Mouse (Mus musculus): ENCODE results near the gene Trpm3. TPM values are rescaled to one million over a fixed set of nuclear protein-coding genes. Genes with fewer than 3 reads are reported as not detected.
A peak's percentile ranks its signal among the peaks of the same experiment; 100 is the strongest.

Gene Trpm3
- polyA plus RNA-seq, 1 experiment from 2014 or later = 37.2 TPM

GRCm38 (mm10) chr19:22885051-22885450 is 746.2 kb downstream of the Trpm3 start:
- 97% methylated on average over 5 of the region's 5 CpGs for WGBS
- no peak overlapping the region for H3K4me2 ChIP-seq
- no peak for ATAC-seq (ENCODE audit: low FRiP score, low read depth)

GRCm38 (mm10) chr19:22901892-22902291 is 763.0 kb downstream of the Trpm3 start:
- 92% methylated on average over 7 of the region's 7 CpGs for WGBS

More at GRCm38 (mm10) chr19:22885051-22885450, 746.2 kb downstream of the Trpm3 start:
- no peaks in the 10 kb centered on the region; the same call in 1 of the 2 replicates for H3K4me1 ChIP-seq (replicated peaks)
- H3K27ac ChIP-seq (replicated peaks) = no peak overlapping the region
- H3K9me3 ChIP-seq = no peaks in the 10 kb centered on the region
- peaks cover 5% of the 10 kb centered on the region; the same call in 1 of the 2 replicates for H3K27me3 ChIP-seq
- no peaks in the 10 kb centered on the region for H3K36me3 ChIP-seq
- H3K4me3 ChIP-seq = no peak overlapping the region
- no peak overlapping the region for H3K9ac ChIP-seq

GRCm38 (mm10) chr19:22902386-22902785 is 763.5 kb downstream of the Trpm3 start:
- Histone ChIP-seq H3K4me3 (no peak overlapping the region), H3K36me3 (peaks cover 19% of the 10 kb centered on the region), H3K9ac (no peak overlapping the region), H3K27me3 (no peaks in the 10 kb centered on the region), H3K27ac (replicated peaks) (no peak overlapping the region), H3K4me1 (replicated peaks) (peaks cover 16% of the 10 kb centered on the region), H3K9me3 (no peaks in the 10 kb centered on the region), H3K4me2 (no peak overlapping the region)
- no peak for ATAC-seq (ENCODE audit: low FRiP score, low read depth)
- 97% methylated on average over 6 of the region's 6 CpGs for WGBS

More at GRCm38 (mm10) chr19:22901892-22902291, 763.0 kb downstream of the Trpm3 start:
- H3K27me3 ChIP-seq = no peaks in the 10 kb centered on the region
- ATAC-seq (ENCODE audit: low FRiP score, low read depth) = no peak
- H3K4me1 ChIP-seq (replicated peaks) = peaks cover 16% of the 10 kb centered on the region
- no peak overlapping the region for H3K4me3 ChIP-seq
- no peaks in the 10 kb centered on the region for H3K9me3 ChIP-seq
- no peak overlapping the region for H3K4me2 ChIP-seq
- H3K36me3 ChIP-seq = peaks cover 19% of the 10 kb centered on the region
- H3K9ac ChIP-seq = no peak overlapping the region
- H3K27ac ChIP-seq (replicated peaks) = no peak overlapping the region

GRCm38 (mm10) chr19:22905066-22905482 is 766.2 kb downstream of the Trpm3 start:
- Histone ChIP-seq H3K9me3 (no peaks in the 10 kb centered on the region), H3K9ac (no peak overlapping the region), H3K4me3 (no peak overlapping the region), H3K36me3 (peaks cover 22% of the 10 kb centered on the region), H3K4me2 (peak overlapping the region; percentile 33), H3K27me3 (no peaks in the 10 kb centered on the region), H3K27ac (replicated peaks) (peak overlapping the region; percentile 68), H3K4me1 (replicated peaks) (peaks cover 16% of the 10 kb centered on the region)
- 42% methylated on average over 11 of the region's 11 CpGs for WGBS
- ATAC-seq (ENCODE audit: low FRiP score, low read depth) = peak; percentile 83

GRCm38 (mm10) chr19:22910686-22911085 is 771.8 kb downstream of the Trpm3 start:
- ATAC-seq (ENCODE audit: low FRiP score, low read depth) = no peak
- Histone ChIP-seq H3K27me3 (no peaks in the 10 kb centered on the region), H3K9ac (no peak overlapping the region), H3K4me1 (replicated peaks) (peaks cover 3% of the 10 kb centered on the region; the same call in 1 of the 2 replicates), H3K4me2 (no peak overlapping the region), H3K4me3 (no peak overlapping the region), H3K9me3 (no peaks in the 10 kb centered on the region), H3K27ac (replicated peaks) (no peak overlapping the region), H3K36me3 (peaks cover 12% of the 10 kb centered on the region)
- 80% methylated on average over 6 of the region's 6 CpGs for WGBS

- Histone ChIP-seq H3K4me2 (no peak overlapping the region), H3K9ac (no peak overlapping the region), H3K4me1 (replicated peaks) (peaks cover 11% of the 10 kb centered on the region), H3K9me3 (no peaks in the 10 kb centered on the region), H3K27me3 (no peaks in the 10 kb centered on the region), H3K27ac (replicated peaks) (no peak overlapping the region), H3K36me3 (peaks cover 12% of the 10 kb centered on the region), H3K4me3 (no peak overlapping the region)
- ATAC-seq (ENCODE audit: low FRiP score, low read depth) = no peak
- 86% methylated on average over 4 of the region's 4 CpGs for WGBS
Observed at GRCm38 (mm10) chr19:22912971-22913370, 774.1 kb downstream of the Trpm3 start.

- 20% methylated on average over 16 of the region's 16 CpGs for WGBS
- H3K4me1 ChIP-seq (replicated peaks) = peaks cover 11% of the 10 kb centered on the region
- ATAC-seq (ENCODE audit: low FRiP score, low read depth) = peak; percentile 76
- peak overlapping the region; percentile 27 for H3K4me3 ChIP-seq
- H3K9ac ChIP-seq = no peak overlapping the region
- H3K9me3 ChIP-seq = no peaks in the 10 kb centered on the region
- H3K27me3 ChIP-seq = no peaks in the 10 kb centered on the region
- peak overlapping the region; percentile 79 for H3K27ac ChIP-seq (replicated peaks)
- peaks cover 4% of the 10 kb centered on the region; the same call in 1 of the 2 replicates for H3K36me3 ChIP-seq
- H3K4me2 ChIP-seq = peak overlapping the region; percentile 57
Observed at GRCm38 (mm10) chr19:22915868-22916642, 777.2 kb downstream of the Trpm3 start.

GRCm38 (mm10) chr19:22916643-22917344 is 777.9 kb downstream of the Trpm3 start:
- peak overlapping the region; percentile 79 for H3K27ac ChIP-seq (replicated peaks)
- no peaks in the 10 kb centered on the region for H3K27me3 ChIP-seq
- 51% methylated on average over 18 of the region's 18 CpGs for WGBS
- no peak overlapping the region for H3K4me3 ChIP-seq
- ATAC-seq (ENCODE audit: low FRiP score, low read depth) = peak; percentile 93
- H3K36me3 ChIP-seq = peaks cover 4% of the 10 kb centered on the region
- H3K9me3 ChIP-seq = no peaks in the 10 kb centered on the region
- H3K4me1 ChIP-seq (replicated peaks) = peaks cover 11% of the 10 kb centered on the region
- H3K4me2 ChIP-seq = peak overlapping the region; percentile 57
- H3K9ac ChIP-seq = no peak overlapping the region

GRCm38 (mm10) chr19:22917345-22917735 is 778.5 kb downstream of the Trpm3 start:
- peak overlapping the region; percentile 79; the same call in 1 of the 2 replicates for H3K27ac ChIP-seq (replicated peaks)
- no peak for ATAC-seq (ENCODE audit: low FRiP score, low read depth)
- no peak overlapping the region for H3K4me2 ChIP-seq
- peaks cover 2% of the 10 kb centered on the region for H3K36me3 ChIP-seq
- no peaks in the 10 kb centered on the region for H3K9me3 ChIP-seq
- no peak overlapping the region for H3K4me3 ChIP-seq
- H3K9ac ChIP-seq = no peak overlapping the region
- 63% methylated on average over 3 of the region's 3 CpGs for WGBS
- no peaks in the 10 kb centered on the region for H3K27me3 ChIP-seq
- peaks cover 11% of the 10 kb centered on the region for H3K4me1 ChIP-seq (replicated peaks)

- Histone ChIP-seq H3K27me3 (no peaks in the 10 kb centered on the region), H3K4me1 (replicated peaks) (peaks cover 9% of the 10 kb centered on the region), H3K27ac (replicated peaks) (no peak overlapping the region), H3K4me2 (no peak overlapping the region), H3K36me3 (no peaks in the 10 kb centered on the region; the same call in 1 of the 2 replicates), H3K9ac (no peak overlapping the region), H3K9me3 (no peaks in the 10 kb centered on the region), H3K4me3 (no peak overlapping the region)
- ATAC-seq (ENCODE audit: low FRiP score, low read depth) = no peak
- WGBS = 55% methylated on average over 5 of the region's 5 CpGs
Observed at GRCm38 (mm10) chr19:22920949-22921348, 782.1 kb downstream of the Trpm3 start.

GRCm38 (mm10) chr19:22922871-22923670 is 784.2 kb downstream of the Trpm3 start:
- Histone ChIP-seq H3K4me1 (replicated peaks) (no peaks in the 10 kb centered on the region), H3K4me3 (no peak overlapping the region), H3K27me3 (no peaks in the 10 kb centered on the region), H3K36me3 (no peaks in the 10 kb centered on the region; the same call in 1 of the 2 replicates), H3K27ac (replicated peaks) (no peak overlapping the region), H3K9ac (no peak overlapping the region), H3K9me3 (no peaks in the 10 kb centered on the region), H3K4me2 (no peak overlapping the region)
- no peak for ATAC-seq (ENCODE audit: low FRiP score, low read depth)
- WGBS = 94% methylated on average over 18 of the region's 18 CpGs
